Mouse (Mus musculus): ENCODE measurements at regions not wholly inside any gene's neighbourhood (a gene's known extent, or its start where the extent isn't known, plus 50 kb on each side); places are given as distances from the start of the nearest gene placed in this dataset.

- DNase-seq (ENCODE audit: low spot score in 2 of 2): peak; percentile 59 to 62
These were observed 50.9 kb upstream of the Tent2 start for GRCm38 (mm10) chr13:93243076-93243475.

DNA sequence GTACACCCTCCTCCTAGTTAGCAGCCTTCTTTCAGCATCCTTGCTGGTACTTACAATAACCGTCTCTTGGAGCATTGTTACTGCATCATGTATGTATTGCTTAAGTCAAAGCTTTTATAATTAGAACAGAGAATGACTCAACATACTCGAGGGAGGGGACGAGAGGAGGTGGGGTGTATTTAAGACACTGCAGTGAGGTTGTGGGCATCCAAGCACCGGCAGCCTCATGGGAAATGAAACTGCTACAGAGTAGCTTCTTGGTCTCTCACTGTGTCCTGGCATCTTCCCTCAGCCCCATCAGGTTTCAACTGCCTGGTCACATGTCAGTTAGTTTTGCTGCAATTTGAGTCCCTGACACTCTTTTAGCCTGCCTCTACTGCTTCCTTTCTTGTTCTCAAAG, 50.7 kb upstream of the Homer1 start:
- DNase-seq (ENCODE audit: low spot score in 2 of 2): peak; percentile 6 to 29
